Mouse (Mus musculus) liver, embryonic 14.5 days (tissue): Measurements from ENCODE around the gene E330034G19Rik.
"Not testable (repeated sequence)": the region's sequence is repeated elsewhere in the genome, so short reads cannot be mapped to it uniquely, and the experiment has no call there.

ENCODE experiments used
- CTCF ChIP-seq: IDR thresholded peaks from 2 replicates; pipeline ENCODE4 v1.5.1; 2016; ENCODE audit warnings: antibody characterized with exemption, low read depth, control low read depth
- EP300 ChIP-seq: IDR thresholded peaks from 2 replicates; pipeline ENCODE4 v1.6.1; 2016; ENCODE audit warnings: antibody characterized with exemption, low read depth

GRCm38 (mm10) chr14:24347007-24347406 is 54.0 kb downstream of the E330034G19Rik start:
- TF ChIP-seq CTCF, EP300: not testable (repeated sequence)
